Mouse (Mus musculus) A20 (cell line): Measurements from ENCODE around the gene Ptcd1.
"Not testable (repeated sequence)": the region's sequence is repeated elsewhere in the genome, so short reads cannot be mapped to it uniquely, and the experiment has no call there.

Source experiments
- DNase-seq: peaks from one replicate; pipeline ENCODE4 v3.0.0-alpha.2; 2011; ENCODE audit warnings: low read depth, low spot score

Gene Ptcd1

DNA sequence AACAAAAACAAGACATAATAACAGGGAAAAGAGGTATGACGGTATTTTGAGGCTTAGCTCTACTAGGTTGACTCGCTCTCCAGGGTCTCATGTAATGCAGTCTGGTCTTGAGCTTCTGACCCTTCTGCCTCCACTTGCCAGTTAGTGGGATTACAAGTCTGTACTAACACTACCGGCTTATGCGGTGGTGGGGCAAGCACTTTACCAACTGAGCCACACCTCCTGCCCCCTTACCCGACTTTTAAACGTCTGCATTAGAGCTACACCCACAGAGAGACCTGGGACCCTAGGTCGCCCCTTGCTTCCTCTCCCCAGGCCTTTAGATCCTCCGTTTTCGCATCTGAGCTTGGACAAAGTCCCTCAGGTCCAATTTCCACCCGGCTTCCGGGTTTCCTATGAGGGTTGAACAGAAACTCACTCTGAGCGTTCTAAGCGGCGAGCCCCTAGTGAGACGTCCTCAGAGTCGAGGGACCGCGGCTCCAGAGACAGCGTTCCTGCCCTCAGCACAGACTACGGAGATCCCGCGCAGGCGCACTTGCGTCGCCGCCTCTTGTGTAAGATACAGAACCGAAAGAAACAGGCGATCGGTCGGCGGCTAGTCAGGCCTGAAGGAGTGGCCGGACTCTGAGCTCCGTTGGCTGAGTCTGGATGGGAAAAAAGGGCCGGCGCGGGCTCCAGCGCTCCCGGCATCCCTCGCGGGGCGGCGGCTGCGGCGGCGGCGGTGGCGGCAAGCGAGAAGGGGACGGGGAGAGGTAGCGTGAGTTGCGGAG is at the start of gene Ptcd1, which contains the start of gene Cpsf4:
Ptcd1 (minus strand) TSS at position 573 of the 770 bp plus-strand sequence.
Cpsf4 (plus strand) TSS at position 678 of the 770 bp plus-strand sequence.
- peak; percentile 99 for DNase-seq

GRCm38 (mm10) chr5:145214679-145215078 is 47.8 kb upstream of the Ptcd1 start:
- no peak for DNase-seq

GRCm38 (mm10) chr5:145213505-145213904 is 46.6 kb upstream of the Ptcd1 start:
- peak; percentile 35 for DNase-seq

GRCm38 (mm10) chr5:145212216-145212615 is 45.3 kb upstream of the Ptcd1 start:
- DNase-seq: peak; percentile 54

DNA sequence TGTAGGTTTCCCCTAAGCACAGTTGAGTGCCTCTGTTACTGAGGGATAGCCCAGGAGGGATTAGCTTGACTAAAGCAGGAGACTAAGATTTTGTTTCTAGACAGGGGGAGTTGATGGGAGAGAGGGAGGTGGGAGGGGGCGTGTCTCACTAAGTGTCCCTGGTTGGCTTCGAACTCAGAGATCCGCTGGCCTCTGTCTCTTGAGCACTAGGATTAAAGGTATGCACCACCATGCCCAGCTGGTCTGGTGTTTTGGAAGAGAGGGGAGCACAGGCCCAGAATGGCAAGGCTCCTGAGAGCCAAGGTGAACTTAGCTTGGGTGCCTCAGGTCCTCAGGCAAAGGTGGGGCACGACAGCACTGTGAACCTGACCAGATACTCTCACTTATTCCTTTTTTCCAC is 44.4 kb upstream of the Ptcd1 start:
- no peak for DNase-seq

DNA sequence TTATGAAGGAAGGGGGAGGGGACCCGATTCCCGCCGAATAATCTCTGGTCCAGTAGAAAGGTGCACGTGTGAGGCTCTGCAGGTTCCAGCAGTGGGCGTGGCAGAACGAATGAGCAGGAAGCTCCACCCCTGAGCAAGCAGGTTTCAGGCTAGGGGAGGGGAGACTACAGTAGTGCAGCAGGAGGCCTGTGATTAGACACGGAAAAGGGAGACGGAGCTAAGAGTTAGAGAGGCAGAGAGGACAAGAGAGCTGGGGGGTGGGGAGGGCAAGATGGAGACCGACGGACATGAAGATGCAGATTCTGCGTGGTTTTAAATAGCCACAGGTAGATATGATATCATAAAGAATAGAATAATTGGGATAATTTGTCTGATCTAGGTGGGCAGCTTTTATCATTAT is 41.5 kb upstream of the Ptcd1 start:
- DNase-seq: not testable (repeated sequence)

GRCm38 (mm10) chr5:145207954-145208353 is 41.0 kb upstream of the Ptcd1 start:
- no peak for DNase-seq

- no peak for DNase-seq
Measured at GRCm38 (mm10) chr5:145207385-145207784, 40.5 kb upstream of the Ptcd1 start.

DNA sequence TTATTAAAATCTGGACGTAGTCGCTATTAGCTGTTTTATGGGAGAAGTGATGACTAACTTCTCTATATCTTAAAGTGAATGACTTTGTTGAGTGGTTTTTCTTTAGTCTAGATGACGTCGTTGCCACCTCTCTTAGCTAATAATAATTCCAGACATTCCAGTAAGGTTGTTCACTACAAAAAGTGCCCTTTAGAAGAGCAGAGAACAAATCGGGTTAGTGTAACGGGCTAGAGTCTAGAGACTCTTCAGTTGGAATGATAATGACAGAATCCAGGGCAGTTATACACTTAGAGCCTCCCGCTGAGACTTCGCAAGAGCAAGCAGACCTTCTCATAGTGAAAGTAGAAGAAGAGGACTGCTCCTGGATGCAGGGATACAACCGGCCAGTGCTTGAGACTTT is 38.1 kb upstream of the Ptcd1 start:
- DNase-seq: peak; percentile 22

DNA sequence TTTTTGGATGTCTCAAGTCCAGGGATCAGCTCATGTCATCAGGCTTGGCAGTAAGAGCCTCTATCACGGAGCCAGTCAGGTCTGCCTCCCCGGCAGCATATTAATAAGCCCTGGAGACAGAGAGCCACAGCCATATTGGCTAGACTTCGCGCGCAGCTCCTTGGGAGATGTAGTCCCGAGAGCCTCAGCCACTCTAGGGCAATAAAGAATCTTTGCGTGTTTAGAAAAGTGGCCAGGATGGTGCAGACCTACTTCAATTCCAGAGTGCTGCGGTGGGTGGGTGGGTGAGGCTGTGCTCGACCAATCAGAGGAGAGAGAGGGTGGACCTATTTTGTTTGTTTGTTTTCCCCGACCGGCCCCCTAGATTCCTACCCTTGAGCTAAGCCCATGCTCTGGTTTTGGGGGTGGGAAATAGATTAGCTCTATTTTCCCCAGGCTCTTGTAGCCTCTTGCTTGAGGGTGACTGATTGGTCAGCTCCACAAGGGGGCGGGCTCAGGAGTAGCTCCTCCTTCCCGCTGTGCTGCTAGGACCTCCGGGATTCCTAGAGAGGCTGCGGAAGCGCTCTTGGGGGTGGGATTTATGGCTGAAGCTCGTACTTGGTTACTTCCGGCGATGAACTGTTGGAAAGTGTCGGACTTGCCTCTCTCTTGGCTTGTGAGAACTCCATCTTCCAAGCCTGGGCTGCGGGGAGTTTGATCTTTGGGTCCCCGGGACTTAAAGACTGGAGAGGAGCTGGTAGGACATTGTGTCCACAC is 37.2 kb upstream of the Ptcd1 start, which contains the start of gene Zkscan5:
Zkscan5 (plus strand) TSS at position 627 of the 756 bp plus-strand sequence.
- peak; percentile 97 for DNase-seq

- DNase-seq: peak; percentile 63
Measured at GRCm38 (mm10) chr5:145202446-145202845, 35.5 kb upstream of the Ptcd1 start.

DNA sequence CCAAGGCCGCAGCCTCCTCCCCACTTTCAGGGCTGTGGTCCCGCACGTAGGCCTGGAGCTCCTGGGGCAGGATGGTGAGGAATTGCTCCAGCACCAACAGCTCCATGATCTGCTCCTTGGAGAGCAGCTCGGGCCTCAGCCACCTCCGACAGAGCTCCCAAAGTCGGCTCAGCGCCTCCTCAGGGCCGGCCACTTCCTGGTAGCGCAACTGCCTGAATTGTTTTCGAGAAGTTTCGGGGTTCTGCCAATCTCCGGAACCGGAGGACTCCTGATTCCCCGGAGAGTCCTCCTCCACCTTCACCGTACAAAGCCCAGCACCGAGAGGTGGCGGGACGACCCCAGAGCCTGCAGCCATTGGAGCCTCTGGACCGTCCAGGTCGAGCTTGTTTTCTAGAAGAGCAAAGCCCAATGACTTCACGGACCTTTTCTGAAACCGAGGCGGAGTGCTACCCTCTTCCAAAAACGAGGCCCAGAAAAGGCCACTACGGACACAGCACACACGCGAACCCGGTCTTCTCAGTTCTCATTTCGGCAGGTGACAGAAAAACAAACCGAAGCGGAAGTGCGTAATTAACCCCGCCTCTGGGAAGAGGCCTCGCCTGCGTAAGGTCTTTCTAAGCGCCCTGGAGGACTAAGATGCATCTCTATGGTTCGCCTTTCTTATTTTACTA is 34.5 kb upstream of the Ptcd1 start, which contains the start of gene Zkscan14:
Zkscan14 (minus strand) TSS at position 548 of the 671 bp plus-strand sequence.
- peak; percentile 93 for DNase-seq

DNA sequence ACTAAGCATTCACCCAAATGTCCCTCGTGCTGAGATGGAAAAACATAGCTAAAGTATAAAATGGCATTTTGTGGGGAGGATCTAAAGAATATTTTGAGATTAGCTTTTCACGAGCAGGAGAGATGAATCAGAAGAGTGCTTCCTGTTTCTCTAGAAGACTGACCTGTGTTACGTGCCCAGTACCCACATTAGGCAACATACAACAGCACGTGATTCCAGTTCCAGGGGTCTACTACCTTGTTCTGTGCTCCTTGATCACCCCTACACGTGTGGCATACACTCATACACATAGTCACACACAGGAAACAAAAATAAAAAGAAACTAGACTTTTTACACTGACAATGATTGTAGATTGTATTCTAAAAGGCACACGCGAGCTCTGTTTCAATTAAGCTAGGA is 33.5 kb upstream of the Ptcd1 start:
- DNase-seq: peak; percentile 45

DNA sequence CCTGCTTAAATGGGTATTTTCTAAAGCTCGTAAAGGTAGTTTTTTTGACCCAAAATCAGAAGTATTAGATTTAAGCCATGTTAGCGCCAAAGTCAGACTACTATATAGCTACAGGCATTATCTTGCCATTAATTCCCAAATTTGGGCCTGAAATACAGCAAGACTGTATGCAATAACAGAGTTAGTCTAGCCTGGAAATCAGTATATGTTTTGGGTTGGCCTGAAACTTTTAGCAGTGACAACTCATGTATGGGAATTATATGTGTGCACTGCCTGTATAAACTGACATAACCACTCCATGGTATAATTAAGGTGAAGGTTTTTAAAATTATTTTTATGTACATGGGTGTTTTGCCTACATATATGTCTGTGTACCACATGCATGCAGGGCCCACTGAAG is 25.1 kb upstream of the Ptcd1 start, which contains the start of gene Atp5j2:
Atp5j2 (minus strand) TSS at position 101 of the 400 bp plus-strand sequence.
- DNase-seq: no peak

DNA sequence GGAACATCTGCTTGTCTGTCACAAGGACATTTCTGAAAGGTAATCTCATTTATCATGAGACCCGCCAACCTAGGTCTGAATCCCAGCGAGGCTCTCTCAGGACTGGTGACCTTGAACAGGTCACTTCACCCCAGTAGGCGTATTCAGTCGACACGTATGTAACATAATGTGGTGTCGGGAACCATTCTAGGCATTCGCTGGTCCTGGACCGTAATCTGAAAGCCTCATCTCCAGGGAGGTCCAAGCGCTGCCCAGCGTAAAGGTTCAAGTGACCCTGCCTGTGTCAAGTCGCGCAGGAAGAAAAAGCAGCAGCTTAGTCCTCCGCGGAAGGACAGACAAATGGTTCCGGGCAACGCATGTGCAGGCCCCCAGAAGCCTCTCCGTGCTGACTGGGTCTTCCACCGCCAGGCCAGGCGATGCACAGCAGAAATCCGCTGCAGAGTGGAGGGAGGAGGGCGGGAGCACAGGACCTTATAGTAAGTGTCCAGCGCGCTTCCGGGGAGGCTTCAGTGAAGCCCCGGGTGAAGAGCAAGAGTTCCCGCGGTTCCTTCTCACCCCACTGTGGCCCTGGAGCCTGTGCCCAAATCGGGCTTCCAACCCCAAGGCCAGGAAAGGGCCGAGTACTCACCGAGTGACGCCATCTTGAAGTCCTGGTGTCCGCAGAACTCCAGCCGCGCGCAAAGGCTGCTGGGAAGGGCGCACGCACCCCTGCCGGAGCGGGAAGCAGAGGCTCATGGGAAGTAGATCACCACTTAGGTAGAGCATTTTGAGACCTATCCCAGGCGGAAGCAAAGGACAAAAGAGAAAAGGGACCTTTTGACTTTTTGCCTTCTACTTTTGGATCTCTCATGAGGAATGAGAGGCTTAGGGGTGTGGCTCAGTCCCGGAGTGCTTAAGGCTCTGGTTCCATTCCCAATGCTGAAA is 24.2 kb upstream of the Ptcd1 start:
- peak; percentile 91 for DNase-seq

DNA sequence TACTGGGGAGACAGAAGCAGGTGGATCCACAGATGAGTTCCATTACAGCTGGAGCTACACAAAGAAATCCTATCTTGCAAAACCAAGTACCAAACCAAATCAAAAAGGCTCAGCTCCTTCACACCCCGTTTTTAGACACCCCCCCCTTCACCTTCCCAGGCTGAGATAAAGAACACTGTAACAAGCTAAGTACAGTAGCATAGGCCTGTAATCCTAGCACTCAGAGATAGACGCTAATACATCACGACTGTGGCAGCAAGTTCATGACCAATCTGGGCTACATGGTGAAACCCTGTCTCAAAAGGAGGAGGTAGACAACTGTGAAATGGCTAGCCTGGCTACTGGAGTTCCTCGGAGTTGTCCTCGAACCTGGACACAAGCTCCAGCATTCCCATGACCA is 23.5 kb upstream of the Ptcd1 start:
- DNase-seq: no peak

DNA sequence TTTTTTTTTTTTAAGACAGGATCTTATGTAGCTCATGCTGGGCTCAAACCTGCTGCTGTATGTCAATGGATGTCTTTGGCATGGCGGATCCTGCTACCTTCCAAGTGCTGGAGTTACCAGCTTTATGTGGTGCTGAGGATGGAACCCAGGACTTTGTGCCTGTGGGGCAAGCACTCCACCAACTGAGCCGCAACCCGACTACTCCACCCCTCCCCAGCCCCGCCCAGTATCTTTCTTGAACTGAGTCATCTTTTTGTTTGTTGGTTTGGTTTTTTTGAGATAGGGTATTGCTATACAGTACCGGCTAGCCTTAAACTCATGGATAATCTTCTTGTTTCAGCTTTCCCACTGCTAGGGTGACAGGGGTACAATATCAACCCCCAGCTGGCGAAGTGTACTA is 22.5 kb upstream of the Ptcd1 start:
- no peak for DNase-seq

DNA sequence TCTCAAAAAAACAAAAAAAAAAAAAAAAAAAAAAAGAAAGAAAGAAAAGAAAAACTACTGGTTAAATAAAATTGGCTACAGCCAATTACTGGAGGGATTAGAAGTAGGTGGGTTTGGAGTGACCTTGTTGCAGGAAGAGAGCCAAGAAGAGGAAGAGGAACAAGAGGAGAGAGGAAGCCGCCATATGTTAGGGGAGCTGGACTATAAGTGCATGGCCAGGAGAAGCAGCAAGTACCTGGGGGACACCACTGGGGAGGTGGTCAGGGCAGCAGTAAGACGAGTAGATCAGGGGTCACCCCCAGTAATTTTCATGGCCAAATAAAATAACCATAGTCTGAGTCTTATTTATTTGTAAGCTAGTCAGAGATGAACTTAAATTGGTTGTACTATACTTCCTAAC is 18.3 kb upstream of the Ptcd1 start:
- no peak for DNase-seq

GRCm38 (mm10) chr5:145178461-145178980 is 11.6 kb upstream of the Ptcd1 start:
- no peak for DNase-seq

- DNase-seq: no peak
Measured at GRCm38 (mm10) chr5:145167306-145167661, 376 bp upstream of the Ptcd1 start.

DNA sequence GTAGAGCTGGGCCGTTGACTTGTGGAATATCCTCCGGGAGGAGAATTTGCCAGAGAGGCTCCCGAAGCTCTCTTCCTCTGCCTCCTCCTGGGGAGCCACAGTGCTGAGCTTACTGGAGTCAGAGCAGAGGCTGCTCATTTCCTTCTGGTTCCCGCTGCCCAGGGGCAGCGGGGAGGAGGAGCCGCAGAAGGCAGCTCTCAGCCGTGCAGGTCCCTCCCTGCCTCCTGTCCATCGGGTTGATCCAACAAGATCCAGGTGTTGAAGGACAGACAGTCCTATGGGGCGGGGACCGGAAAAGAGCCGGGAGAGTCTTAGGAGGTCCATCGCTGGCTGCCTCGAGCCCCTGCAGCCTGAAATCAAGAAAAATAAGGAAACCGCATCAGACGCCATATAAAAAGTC is 1.7 kb downstream of the Ptcd1 start:
- DNase-seq: no peak
